Mouse (Mus musculus): Measurements from ENCODE around the gene Rab27a. TPM values are rescaled to one million over a fixed set of nuclear protein-coding genes. Genes with fewer than 3 reads are reported as not detected.

The Rab27a gene
- polyA plus RNA-seq, 1 experiment from 2014 or later = 3.7 TPM

DNA sequence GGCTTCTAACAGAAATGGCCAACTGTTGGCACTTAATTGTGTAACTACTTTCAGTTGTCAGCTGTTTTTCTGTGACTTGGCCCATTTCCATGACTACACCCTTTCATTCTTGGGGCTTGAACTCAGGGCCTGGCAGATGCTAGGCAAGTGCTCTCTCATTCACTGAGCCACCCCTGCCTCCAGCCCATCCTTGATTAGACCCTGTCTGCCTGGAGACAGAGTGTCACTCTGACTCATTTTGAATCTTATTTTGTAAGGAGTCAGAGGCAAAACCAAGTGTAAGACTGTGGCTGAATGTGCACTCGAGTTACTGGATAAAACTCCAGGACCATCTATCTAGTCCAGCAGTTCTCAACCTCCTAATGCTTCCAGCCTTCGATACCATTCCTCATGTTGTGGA lies 3.3 kb downstream of the Rab27a start:
- Histone ChIP-seq H3K9me3 (replicated peaks) (no peaks in the 10 kb centered on the region), H3K27me3 (no peaks in the 10 kb centered on the region), H3K9ac (no peak overlapping the region), H3K4me2 (no peak overlapping the region), H3K4me1 (replicated peaks) (peaks cover 19% of the 10 kb centered on the region), H3K36me3 (no peaks in the 10 kb centered on the region), H3K27ac (no peak overlapping the region), H3K4me3 (no peak overlapping the region)
- 84% methylated on average over 2 of the region's 2 CpGs for WGBS
- ATAC-seq (replicated peaks; ENCODE audit: insufficient number of reproducible peaks, insufficient read depth, low FRiP score, low read depth) = no peak

DNA sequence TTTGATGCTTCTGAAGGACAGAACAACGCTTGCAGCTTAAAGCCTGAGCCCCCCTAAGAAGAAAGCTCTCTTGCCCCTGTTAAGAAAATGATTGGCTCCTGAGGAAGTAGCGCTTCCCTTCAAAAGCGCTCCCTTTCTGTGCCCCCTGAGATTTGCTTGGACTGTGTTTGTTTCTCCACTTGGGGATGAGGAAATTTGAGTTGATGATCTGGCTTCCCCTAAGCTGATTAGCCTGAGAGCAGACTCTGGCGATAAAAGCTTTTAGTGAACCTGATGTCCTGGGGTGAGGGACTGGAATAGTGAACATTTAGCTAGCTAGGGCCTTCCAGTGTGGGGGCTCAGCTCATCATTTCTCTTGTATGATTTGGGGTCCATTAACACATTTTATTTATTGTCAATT lies 4.3 kb downstream of the Rab27a start:
- Histone ChIP-seq H3K4me3 (no peak overlapping the region), H3K9ac (no peak overlapping the region), H3K27ac (no peak overlapping the region), H3K36me3 (no peaks in the 10 kb centered on the region), H3K9me3 (replicated peaks) (no peaks in the 10 kb centered on the region), H3K27me3 (no peaks in the 10 kb centered on the region), H3K4me2 (no peak overlapping the region), H3K4me1 (replicated peaks) (peaks cover 17% of the 10 kb centered on the region)
- WGBS = 18% methylated on average over 4 of the region's 4 CpGs
- ATAC-seq (replicated peaks; ENCODE audit: insufficient number of reproducible peaks, insufficient read depth, low FRiP score, low read depth) = no peak

DNA sequence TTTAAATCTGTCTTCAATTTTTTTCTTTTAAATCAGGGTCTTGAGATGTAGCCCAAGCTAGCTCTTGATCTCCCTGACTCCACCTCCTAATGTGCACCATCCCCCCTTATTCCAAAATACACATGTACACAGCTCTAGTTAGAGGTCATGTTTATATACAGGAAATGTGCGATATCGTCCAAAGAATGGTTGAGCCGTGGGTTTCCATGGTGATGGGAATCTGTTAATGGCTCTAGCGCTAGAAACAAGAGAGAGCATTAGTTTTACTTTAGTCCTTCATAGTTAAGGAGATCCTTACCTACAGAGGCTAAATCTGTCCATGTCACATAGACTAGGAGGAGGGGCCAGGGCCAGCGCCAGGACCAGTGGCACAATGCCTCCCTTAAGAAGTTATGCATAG lies 5.2 kb downstream of the Rab27a start:
- ATAC-seq (replicated peaks; ENCODE audit: insufficient number of reproducible peaks, insufficient read depth, low FRiP score, low read depth) = no peak
- WGBS = 55% methylated on average over 5 of the region's 5 CpGs
- peaks cover 11% of the 10 kb centered on the region; the same call in 1 of the 2 replicates for H3K4me1 ChIP-seq (replicated peaks)
- H3K9me3 ChIP-seq (replicated peaks) = no peaks in the 10 kb centered on the region
- no peak overlapping the region for H3K9ac ChIP-seq
- H3K4me3 ChIP-seq = no peak overlapping the region
- no peak overlapping the region for H3K27ac ChIP-seq
- H3K4me2 ChIP-seq = no peak overlapping the region
- no peaks in the 10 kb centered on the region for H3K27me3 ChIP-seq
- H3K36me3 ChIP-seq = no peaks in the 10 kb centered on the region

DNA sequence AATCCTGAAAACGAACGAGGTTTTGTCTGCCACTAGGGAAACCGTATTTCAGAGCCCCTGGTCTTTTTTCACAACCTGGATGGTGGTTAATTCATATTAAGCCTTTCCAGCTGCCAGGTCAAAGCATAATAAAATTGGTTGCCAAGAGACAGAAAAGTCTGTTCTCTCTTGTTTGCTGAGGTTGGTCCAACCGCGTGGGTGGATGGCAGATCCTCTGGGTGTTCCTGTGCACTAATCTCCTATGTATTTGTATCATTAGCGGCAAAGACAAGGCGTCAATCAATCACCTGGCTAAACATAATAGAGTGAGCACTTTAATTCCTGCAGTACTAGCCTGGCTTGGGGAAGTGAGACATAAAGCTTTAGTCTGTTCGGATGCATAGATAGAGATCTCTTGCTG lies 6.0 kb downstream of the Rab27a start:
- 67% methylated on average over 8 of the region's 8 CpGs for WGBS
- Histone ChIP-seq H3K4me1 (replicated peaks) (0 out of 2 replicates have a peak, but pooled peaks cover 3% of the 10 kb centered on the region), H3K27ac (no peak overlapping the region), H3K4me3 (no peak overlapping the region), H3K4me2 (no peak overlapping the region), H3K9me3 (replicated peaks) (no peaks in the 10 kb centered on the region), H3K36me3 (no peaks in the 10 kb centered on the region), H3K27me3 (no peaks in the 10 kb centered on the region), H3K9ac (no peak overlapping the region)
- no peak for ATAC-seq (replicated peaks; ENCODE audit: insufficient number of reproducible peaks, insufficient read depth, low FRiP score, low read depth)

DNA sequence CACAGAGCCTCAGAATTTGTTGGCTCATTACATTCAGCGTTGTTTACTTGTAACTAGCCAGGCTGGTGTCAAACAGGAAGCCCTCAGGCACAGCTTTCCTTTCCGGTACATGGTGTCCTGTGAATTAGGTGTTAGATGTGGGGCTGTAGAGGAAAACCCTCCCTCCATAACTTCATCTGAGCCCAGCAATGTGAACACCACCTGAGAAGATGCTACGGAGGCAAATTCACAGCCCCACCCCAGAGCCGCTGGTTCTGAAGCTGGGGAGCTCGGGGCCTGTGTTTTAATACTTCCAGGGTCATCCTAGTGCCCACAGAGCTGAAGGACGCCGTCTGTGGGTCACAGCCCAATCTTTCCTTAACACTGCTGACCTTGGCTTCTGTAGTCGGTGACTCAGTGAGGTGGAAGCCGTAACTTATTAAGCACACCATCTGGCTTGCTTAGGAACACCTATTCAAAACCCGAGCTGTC lies 10.8 kb downstream of the Rab27a start:
- no peaks in the 10 kb centered on the region for H3K36me3 ChIP-seq
- H3K4me2 ChIP-seq = no peak overlapping the region
- no peak for ATAC-seq (replicated peaks; ENCODE audit: insufficient number of reproducible peaks, insufficient read depth, low FRiP score, low read depth)
- no peaks in the 10 kb centered on the region for H3K4me1 ChIP-seq (replicated peaks)
- H3K9me3 ChIP-seq (replicated peaks) = no peaks in the 10 kb centered on the region
- no peak overlapping the region for H3K9ac ChIP-seq
- H3K27me3 ChIP-seq = no peaks in the 10 kb centered on the region
- no peak overlapping the region for H3K27ac ChIP-seq
- no peak overlapping the region for H3K4me3 ChIP-seq
- 56% methylated on average over 10 of the region's 10 CpGs for WGBS

DNA sequence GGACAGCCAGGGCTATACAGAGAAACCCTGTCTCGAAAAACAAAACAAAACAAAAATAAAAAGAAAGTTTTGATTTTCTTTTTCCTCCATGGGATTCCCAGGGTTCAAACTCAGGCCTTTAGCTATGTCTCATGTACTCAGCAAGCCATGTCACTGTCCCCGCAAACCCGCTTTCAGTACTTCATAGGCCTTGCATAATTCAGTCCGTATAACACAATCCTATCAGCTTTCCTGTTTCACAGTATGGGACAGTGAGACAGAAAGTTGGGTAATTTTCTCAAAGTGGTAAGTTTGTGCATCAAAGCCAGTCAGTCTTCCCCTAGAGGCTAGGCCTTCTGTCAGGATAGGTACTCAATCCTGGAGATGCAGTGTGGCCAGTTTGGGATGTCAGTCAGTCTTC lies 14.6 kb downstream of the Rab27a start:
- WGBS = 82% methylated on average over 4 of the region's 4 CpGs
- no peak for ATAC-seq (replicated peaks; ENCODE audit: insufficient number of reproducible peaks, insufficient read depth, low FRiP score, low read depth)

DNA sequence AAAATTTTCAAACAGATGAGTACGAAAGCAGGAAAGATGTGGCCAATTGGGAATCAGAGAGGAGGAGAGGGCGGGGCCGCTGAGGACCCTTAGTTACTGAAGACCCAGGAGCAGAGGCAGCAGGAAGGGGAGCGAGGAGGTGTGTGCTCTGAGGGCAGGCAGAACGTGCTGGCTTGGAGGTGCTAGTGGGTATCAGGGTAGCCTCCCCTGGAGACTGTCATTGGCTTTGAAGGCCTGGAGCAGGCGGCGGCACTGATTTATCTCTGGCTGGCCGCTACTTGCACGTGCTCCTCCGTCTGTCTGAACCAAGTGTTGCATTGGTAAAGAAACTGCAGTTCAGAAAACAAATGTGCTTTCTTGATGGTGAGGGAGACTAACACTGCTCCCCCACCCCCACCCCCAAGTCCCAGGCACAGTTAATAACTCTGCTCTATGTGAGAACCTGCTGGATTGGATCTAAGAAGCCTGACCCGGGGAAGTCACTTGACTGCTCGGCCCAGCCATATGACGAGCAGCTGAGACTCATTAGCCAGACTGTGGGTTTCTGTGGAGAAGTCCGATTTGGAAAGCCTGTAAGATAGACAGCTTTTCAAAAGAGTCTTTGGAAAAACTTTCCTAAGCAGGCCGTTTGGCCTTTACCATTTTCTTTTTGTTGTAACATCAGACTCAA lies 19.1 kb downstream of the Rab27a start:
- no peak overlapping the region for H3K27ac ChIP-seq
- H3K4me3 ChIP-seq = no peak overlapping the region
- peaks cover 19% of the 10 kb centered on the region for H3K4me1 ChIP-seq (replicated peaks)
- peak overlapping the region; percentile 36 for H3K4me2 ChIP-seq
- no peak overlapping the region for H3K9ac ChIP-seq
- WGBS = 28% methylated on average over 15 of the region's 15 CpGs
- H3K27me3 ChIP-seq = no peaks in the 10 kb centered on the region
- no peak; the same call in 1 of the 2 replicates for ATAC-seq (replicated peaks; ENCODE audit: insufficient number of reproducible peaks, insufficient read depth, low FRiP score, low read depth)
- no peaks in the 10 kb centered on the region; the same call in 1 of the 2 replicates for H3K36me3 ChIP-seq
- H3K9me3 ChIP-seq (replicated peaks) = no peaks in the 10 kb centered on the region

More for the DNA sequence above, 14.6 kb downstream of the Rab27a start:
- H3K9me3 ChIP-seq (replicated peaks) = no peaks in the 10 kb centered on the region
- no peak overlapping the region for H3K27ac ChIP-seq
- H3K4me1 ChIP-seq (replicated peaks) = peaks cover 3% of the 10 kb centered on the region
- no peak overlapping the region for H3K4me3 ChIP-seq
- no peaks in the 10 kb centered on the region for H3K27me3 ChIP-seq
- no peak overlapping the region for H3K4me2 ChIP-seq
- H3K9ac ChIP-seq = no peak overlapping the region
- H3K36me3 ChIP-seq = no peaks in the 10 kb centered on the region

DNA sequence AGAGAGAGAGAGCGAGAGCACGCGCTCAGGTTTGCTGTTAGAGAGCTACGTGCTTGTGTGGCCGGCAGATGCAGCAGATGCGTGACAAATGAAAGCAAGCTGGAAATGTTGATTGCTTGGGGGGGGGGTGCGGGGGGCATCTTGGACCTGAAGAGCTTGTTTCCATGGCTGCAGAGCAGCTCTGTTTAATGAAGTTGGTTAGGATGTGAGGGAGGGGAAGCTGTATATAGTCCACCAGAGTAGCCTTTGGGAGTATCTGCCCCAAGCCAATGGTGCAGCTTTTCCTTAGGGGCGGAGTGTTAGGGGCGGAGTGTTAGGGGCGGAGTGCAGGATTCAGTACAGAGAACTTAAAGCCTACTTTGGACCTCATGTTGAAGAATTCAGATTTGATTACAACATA lies 22.4 kb downstream of the Rab27a start:
- Histone ChIP-seq H3K4me1 (replicated peaks) (peaks cover 19% of the 10 kb centered on the region), H3K27ac (no peak overlapping the region), H3K27me3 (no peaks in the 10 kb centered on the region), H3K4me3 (peak overlapping the region; percentile 17; the same call in 1 of the 2 replicates), H3K36me3 (no peaks in the 10 kb centered on the region; the same call in 1 of the 2 replicates), H3K9ac (no peak overlapping the region), H3K4me2 (peak overlapping the region; percentile 51), H3K9me3 (replicated peaks) (no peaks in the 10 kb centered on the region)
- ATAC-seq (replicated peaks; ENCODE audit: insufficient number of reproducible peaks, insufficient read depth, low FRiP score, low read depth) = no peak; the same call in 1 of the 2 replicates
- 25% methylated on average over 10 of the region's 10 CpGs for WGBS

DNA sequence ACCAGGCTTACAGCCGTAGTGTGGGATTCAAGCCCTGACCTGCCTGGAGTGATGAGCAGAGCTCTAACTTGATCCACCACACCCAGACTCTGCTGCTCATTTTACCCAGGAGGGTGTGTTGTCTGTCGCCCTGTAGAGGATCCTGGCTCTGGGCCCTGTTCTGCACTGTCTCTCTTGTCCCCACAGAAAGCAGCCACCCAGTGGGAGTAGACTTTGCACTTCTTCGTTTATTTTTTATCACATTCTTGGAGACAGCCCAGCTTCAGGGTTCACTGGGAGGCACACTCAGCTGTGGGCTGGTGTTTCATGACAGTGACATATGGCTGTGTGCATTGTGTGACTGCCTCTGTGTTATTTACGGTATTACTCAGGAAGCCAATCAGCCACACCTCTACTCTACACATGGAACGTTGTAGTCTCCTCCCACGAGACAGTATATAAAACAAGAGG lies 23.6 kb downstream of the Rab27a start:
- H3K9ac ChIP-seq = no peak overlapping the region
- H3K27ac ChIP-seq = peak overlapping the region; percentile 44
- peaks cover 19% of the 10 kb centered on the region for H3K4me1 ChIP-seq (replicated peaks)
- H3K4me3 ChIP-seq = no peak overlapping the region
- H3K9me3 ChIP-seq (replicated peaks) = no peaks in the 10 kb centered on the region
- peak overlapping the region; percentile 51; the same call in 1 of the 2 replicates for H3K4me2 ChIP-seq
- WGBS = 20% methylated on average over 6 of the region's 6 CpGs
- peak; percentile 56 for ATAC-seq (replicated peaks; ENCODE audit: insufficient number of reproducible peaks, insufficient read depth, low FRiP score, low read depth)
- H3K27me3 ChIP-seq = no peaks in the 10 kb centered on the region
- H3K36me3 ChIP-seq = no peaks in the 10 kb centered on the region; the same call in 1 of the 2 replicates

DNA sequence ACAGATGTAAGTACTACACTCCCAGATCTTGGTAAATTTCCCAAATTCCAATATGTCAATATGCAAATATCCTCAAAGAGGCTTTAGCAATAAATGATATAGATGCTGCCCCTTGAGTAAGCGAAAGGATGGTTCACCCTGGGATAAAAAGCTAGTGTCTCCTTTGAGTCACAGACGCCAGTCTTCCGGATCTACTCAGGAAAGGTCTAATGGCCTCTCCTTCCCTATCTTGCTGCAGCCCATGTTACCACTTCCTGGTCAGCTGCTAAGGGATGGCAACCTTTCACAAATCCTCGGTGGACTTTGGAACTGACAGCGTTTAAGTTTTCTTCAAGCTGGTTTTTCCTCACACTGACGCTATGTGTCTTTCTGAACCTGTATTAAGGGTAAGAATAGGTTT lies 24.0 kb downstream of the Rab27a start:
- Histone ChIP-seq H3K27me3 (no peaks in the 10 kb centered on the region), H3K9ac (no peak overlapping the region), H3K36me3 (no peaks in the 10 kb centered on the region; the same call in 1 of the 2 replicates), H3K4me3 (no peak overlapping the region), H3K9me3 (replicated peaks) (no peaks in the 10 kb centered on the region), H3K4me2 (no peak overlapping the region), H3K27ac (peak overlapping the region; percentile 44; the same call in 1 of the 2 replicates), H3K4me1 (replicated peaks) (peaks cover 17% of the 10 kb centered on the region)
- WGBS = 67% methylated on average over 6 of the region's 6 CpGs
- ATAC-seq (replicated peaks; ENCODE audit: insufficient number of reproducible peaks, insufficient read depth, low FRiP score, low read depth) = no peak

DNA sequence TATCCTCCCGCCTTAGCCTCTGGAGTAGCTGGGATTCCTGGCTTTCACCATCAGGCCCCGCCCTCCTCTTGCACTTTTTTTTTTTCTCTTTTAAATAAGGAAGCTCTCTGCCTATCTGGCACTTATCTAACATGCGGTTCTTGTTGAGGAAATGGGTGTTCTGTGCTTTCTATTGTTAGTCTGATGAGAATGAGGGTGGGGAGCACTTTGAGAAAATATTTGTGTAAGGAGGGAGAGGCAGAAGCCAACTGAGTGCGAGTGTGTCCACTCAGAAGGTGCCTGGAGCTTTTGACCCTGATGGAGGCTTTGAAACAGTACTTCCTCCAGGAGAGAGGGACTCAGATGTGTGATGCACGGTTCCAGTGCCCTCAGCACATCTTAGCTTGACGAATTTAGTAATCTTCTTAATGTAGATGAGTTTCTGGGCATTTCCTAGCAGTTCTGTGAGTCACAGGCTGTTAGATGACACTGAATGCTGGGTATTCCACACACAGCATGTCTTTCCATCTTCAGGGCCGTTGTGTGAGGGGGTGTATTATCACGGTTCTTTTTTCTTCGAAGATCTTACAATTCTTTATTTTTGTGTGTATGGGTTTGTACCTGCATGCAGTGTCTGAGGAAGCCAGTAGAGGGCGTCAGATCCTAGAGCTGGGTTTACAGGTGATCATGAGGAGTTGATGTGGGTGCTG lies 26.5 kb downstream of the Rab27a start:
- no peak overlapping the region for H3K4me2 ChIP-seq
- peaks cover 15% of the 10 kb centered on the region for H3K4me1 ChIP-seq (replicated peaks)
- H3K9ac ChIP-seq = no peak overlapping the region
- peak overlapping the region; percentile 32 for H3K27ac ChIP-seq
- H3K9me3 ChIP-seq (replicated peaks) = no peaks in the 10 kb centered on the region
- WGBS = 54% methylated on average over 10 of the region's 10 CpGs
- H3K27me3 ChIP-seq = no peaks in the 10 kb centered on the region
- peak; percentile 37; the same call in 1 of the 2 replicates for ATAC-seq (replicated peaks; ENCODE audit: insufficient number of reproducible peaks, insufficient read depth, low FRiP score, low read depth)
- H3K4me3 ChIP-seq = no peak overlapping the region
- no peaks in the 10 kb centered on the region for H3K36me3 ChIP-seq

Measured in heart, embryonic 15.5 days (tissue).